Mouse (Mus musculus): ENCODE results near the gene Scly. TPM values are rescaled to one million over a fixed set of nuclear protein-coding genes. Genes with fewer than 3 reads are reported as not detected.

Scly gene
- total and polyA plus RNA-seq, 3 experiments, result 23.1 to 48.8 TPM; not detected in 1

DNA sequence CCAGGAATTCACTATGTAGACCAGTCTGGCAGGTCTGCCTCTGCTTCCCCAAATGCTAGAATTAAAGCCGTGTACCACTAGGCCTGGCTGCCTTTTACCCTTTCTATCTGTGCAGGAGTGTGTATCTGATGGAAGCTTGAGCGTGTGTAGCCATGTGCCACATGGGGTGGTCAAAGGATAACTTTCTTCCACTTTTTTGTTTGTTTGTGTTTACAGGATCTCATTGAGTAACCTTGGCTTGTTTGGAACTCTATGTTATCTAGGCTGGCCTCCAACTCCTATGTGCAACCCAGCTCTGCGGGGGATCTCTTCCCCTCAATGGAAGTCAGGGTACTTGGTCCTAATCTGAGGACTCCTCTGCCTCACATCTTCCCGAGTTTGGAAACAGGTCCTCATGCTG lies 49.2 kb upstream of the Scly start:
- peaks cover 0 to 15% of the 10 kb centered on the region in 2 experiments; a peak in 2 of 4 replicates for H3K36me3 ChIP-seq (ENCODE audit: control insufficient read depth in 1 of 2, insufficient read depth in 2 of 2, low read length in 2 of 2)
- no peaks in the 10 kb centered on the region for H3K9me3 ChIP-seq (replicated peaks; ENCODE audit: insufficient read depth, low read length)
- H3K9ac ChIP-seq (ENCODE audit: control insufficient read depth, low read depth, low read length, poor library complexity, severe bottlenecking), result peak overlapping the region; percentile 49
- peak overlapping the region; percentile 19 to 28 for H3K4me3 ChIP-seq (ENCODE audit: control insufficient read depth in 1 of 2, insufficient read depth in 1 of 2, low read depth in 2 of 2, low read length in 2 of 2)
- H3K4me1 ChIP-seq (ENCODE audit: control insufficient read depth in 1 of 2, insufficient read depth in 2 of 2, low read length in 2 of 2), result peaks cover 10 to 18% of the 10 kb centered on the region in 2 experiments
- peak overlapping the region; percentile 26 for H3K27ac ChIP-seq (ENCODE audit: control insufficient read depth, low read depth, low read length)
- H3K27me3 ChIP-seq (ENCODE audit: control insufficient read depth in 1 of 2, insufficient read depth in 2 of 2, low read length in 2 of 2), result no peaks in the 10 kb centered on the region
- peak; percentile 64 for DNase-seq (ENCODE audit: low read depth, low spot score)
- H3K79me2 ChIP-seq (ENCODE audit: control insufficient read depth, insufficient read depth, low read length, poor library complexity), result peaks cover 36% of the 10 kb centered on the region
- TF ChIP-seq TCF12 (IDR thresholded peaks at IDR 0.05; ENCODE audit: low read depth, low read length) (peak; percentile 26; the same call in 1 of the 2 replicates), E2F4 (IDR thresholded peaks at IDR 0.05; ENCODE audit: borderline replicate concordance, low read depth, low read length) (no peak), MYC (IDR thresholded peaks at IDR 0.05; ENCODE audit: low read depth, low read length) (peak; percentile 56; the same call in 1 of the 2 replicates), CHD1 (IDR thresholded peaks at IDR 0.05; ENCODE audit: low read depth, low read length) (no peak), MXI1 (IDR thresholded peaks at IDR 0.05; ENCODE audit: low read depth, low read length) (peak; percentile 52), MAX (IDR thresholded peaks at IDR 0.05; ENCODE audit: low read length) (peak; percentile 89), BHLHE40 (IDR thresholded peaks at IDR 0.05; ENCODE audit: borderline replicate concordance, low read depth, low read length) (no peak), SIN3A (IDR thresholded peaks at IDR 0.05; ENCODE audit: low read length) (peak; percentile 23; the same call in 1 of the 2 replicates), MAFK (IDR thresholded peaks at IDR 0.05; ENCODE audit: borderline replicate concordance, low read depth, low read length) (no peak), CTCF (IDR thresholded peaks at IDR 0.05 in 2 of 3, conservative IDR thresholded peaks at IDR 0.05 in 1 of 3; ENCODE audit: control insufficient read depth in 1 of 3, insufficient read depth in 1 of 3, low read depth in 2 of 3, low read length in 3 of 3, poor library complexity in 1 of 3, severe bottlenecking in 1 of 3) (no peak), GATA1 (IDR thresholded peaks at IDR 0.05; ENCODE audit: low read depth, low read length) (peak; percentile 52), ETS1 (IDR thresholded peaks at IDR 0.05; ENCODE audit: low read depth, low read length) (no peak), EP300 (IDR thresholded peaks at IDR 0.05; ENCODE audit: low read depth in 1 of 2, low read length in 2 of 2) (0 out of 4 replicates have a peak, but pooled peaks of 1 of the 2 experiments have one; percentile 10), GABPA (IDR thresholded peaks at IDR 0.05; ENCODE audit: low read depth, low read length) (no peak), SMC3 (IDR thresholded peaks at IDR 0.05; ENCODE audit: low read depth, low read length) (no peak), POLR2AphosphoS5 (IDR thresholded peaks at IDR 0.05; ENCODE audit: borderline replicate concordance, low read depth, low read length) (no peak)

DNA sequence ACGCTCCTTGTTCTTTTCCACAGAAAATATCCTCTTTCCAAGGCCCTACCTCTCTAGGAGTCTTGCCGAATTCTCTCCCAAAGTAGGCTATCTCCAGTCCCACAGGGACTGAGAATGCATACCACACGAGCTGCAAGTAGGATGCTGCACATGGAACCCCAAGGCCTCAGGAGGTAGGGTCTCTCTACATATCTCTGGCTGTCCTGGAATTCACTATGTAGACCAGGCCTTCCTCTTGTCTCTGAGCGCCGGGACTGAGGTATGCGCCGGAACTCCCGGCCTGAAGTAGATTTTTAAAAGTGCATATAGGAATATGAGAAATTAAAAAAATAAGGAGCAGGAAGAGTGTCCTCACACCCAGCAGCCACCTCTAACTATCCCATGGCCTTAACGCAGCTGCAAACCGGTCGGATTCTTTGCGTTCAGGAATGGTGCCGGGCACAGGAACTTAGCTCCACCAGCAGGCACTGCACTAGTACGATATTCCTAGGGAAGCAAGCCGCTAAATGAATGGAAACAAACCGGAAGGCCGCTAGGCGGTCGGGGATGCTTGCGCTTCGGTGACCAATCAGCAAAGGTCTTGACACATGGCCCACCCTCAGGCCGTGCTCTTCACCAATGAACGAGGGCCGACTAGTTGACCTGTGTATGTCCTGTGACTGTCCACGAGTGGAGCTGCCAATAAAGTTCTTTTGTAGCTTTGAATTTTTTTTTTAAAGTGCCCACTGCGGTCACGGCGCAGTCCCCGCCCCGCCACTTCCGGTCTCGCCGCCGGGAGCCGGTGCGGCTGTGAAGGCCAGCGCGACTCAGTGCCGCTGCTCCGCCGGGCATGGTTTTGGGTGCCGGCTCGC lies 48.3 kb upstream of the Scly start, which contains the start of gene Ube2f:
Gene Ube2f (plus strand): TSS at position 741 of the 851 bp plus-strand sequence.
- H3K79me2 ChIP-seq (ENCODE audit: control insufficient read depth, insufficient read depth, low read length, poor library complexity), result peaks cover 42% of the 10 kb centered on the region
- H3K9ac ChIP-seq (ENCODE audit: control insufficient read depth, low read depth, low read length, poor library complexity, severe bottlenecking), result peak within 1 kb of the TSS; percentile 94
- DNase-seq (ENCODE audit: low read depth, low spot score), result peak; percentile 99
- H3K27me3 ChIP-seq (ENCODE audit: control insufficient read depth in 1 of 2, insufficient read depth in 2 of 2, low read length in 2 of 2), result no peaks in the 10 kb centered on the region
- peaks cover 0 to 15% of the 10 kb centered on the region in 2 experiments; a peak in 2 of 4 replicates for H3K36me3 ChIP-seq (ENCODE audit: control insufficient read depth in 1 of 2, insufficient read depth in 2 of 2, low read length in 2 of 2)
- peaks cover 10 to 18% of the 10 kb centered on the region in 2 experiments for H3K4me1 ChIP-seq (ENCODE audit: control insufficient read depth in 1 of 2, insufficient read depth in 2 of 2, low read length in 2 of 2)
- peak within 1 kb of the TSS; percentile 83 to 85 for H3K4me3 ChIP-seq (ENCODE audit: control insufficient read depth in 1 of 2, insufficient read depth in 1 of 2, low read depth in 2 of 2, low read length in 2 of 2)
- peak within 1 kb of the TSS; percentile 68 for H3K27ac ChIP-seq (ENCODE audit: control insufficient read depth, low read depth, low read length)
- H3K9me3 ChIP-seq (replicated peaks; ENCODE audit: insufficient read depth, low read length), result no peaks in the 10 kb centered on the region
- TF ChIP-seq RAD21 (IDR thresholded peaks at IDR 0.05; ENCODE audit: low read depth, low read length), result no peak
- peak; percentile 80 for TF ChIP-seq POLR2AphosphoS2 (IDR thresholded peaks at IDR 0.05; ENCODE audit: low read length)
- peak; percentile 81 for TF ChIP-seq ZMIZ1 (IDR thresholded peaks at IDR 0.05; ENCODE audit: low read depth, low read length)
- peak; percentile 83 for TF ChIP-seq NELFE (IDR thresholded peaks at IDR 0.05; ENCODE audit: low read depth, low read length)
- TF ChIP-seq ETS1 (IDR thresholded peaks at IDR 0.05; ENCODE audit: low read depth, low read length), result peak; percentile 85
- TF ChIP-seq CTCF (IDR thresholded peaks at IDR 0.05 in 2 of 3, conservative IDR thresholded peaks at IDR 0.05 in 1 of 3; ENCODE audit: control insufficient read depth in 1 of 3, insufficient read depth in 1 of 3, low read depth in 2 of 3, low read length in 3 of 3, poor library complexity in 1 of 3, severe bottlenecking in 1 of 3), result no peak
- peak; percentile 92 for TF ChIP-seq MAX (IDR thresholded peaks at IDR 0.05; ENCODE audit: low read length)
- peak; percentile 100 for TF ChIP-seq ZNF384 (IDR thresholded peaks at IDR 0.05; ENCODE audit: low read depth, low read length)
- no peak for TF ChIP-seq JUND (IDR thresholded peaks at IDR 0.05; ENCODE audit: low read depth, low read length)
- TF ChIP-seq POLR2AphosphoS5 (IDR thresholded peaks at IDR 0.05; ENCODE audit: borderline replicate concordance, low read depth, low read length), result no peak
- TF ChIP-seq MYC (IDR thresholded peaks at IDR 0.05; ENCODE audit: low read depth, low read length), result peak; percentile 87
- TF ChIP-seq TCF12 (IDR thresholded peaks at IDR 0.05; ENCODE audit: low read depth, low read length), result peak; percentile 75
- TF ChIP-seq NRF1 (IDR thresholded peaks at IDR 0.05; ENCODE audit: insufficient read depth, low read depth, low read length, poor library complexity, severe bottlenecking), result peak; percentile 68
- peak; percentile 94 for TF ChIP-seq HCFC1 (IDR thresholded peaks at IDR 0.05; ENCODE audit: low read depth, low read length)
- TF ChIP-seq POLR2A (IDR thresholded peaks at IDR 0.05; ENCODE audit: control insufficient read depth in 1 of 2, insufficient read depth in 1 of 2, low read depth in 1 of 2, low read length in 2 of 2, poor library complexity in 1 of 2), result peak; percentile 94 to 95
- TF ChIP-seq ZKSCAN1 (IDR thresholded peaks at IDR 0.05; ENCODE audit: low read depth, low read length), result peak; percentile 92; the same call in 1 of the 2 replicates
- peak; percentile 100 for TF ChIP-seq SIN3A (IDR thresholded peaks at IDR 0.05; ENCODE audit: low read length)
- no peak for TF ChIP-seq RCOR1 (IDR thresholded peaks at IDR 0.05; ENCODE audit: low read depth, low read length)
- no peak for TF ChIP-seq CHD2 (IDR thresholded peaks at IDR 0.05; ENCODE audit: low read length)
- TF ChIP-seq SMC3 (IDR thresholded peaks at IDR 0.05; ENCODE audit: low read depth, low read length), result no peak

Data from MEL (cell line).